Mouse (Mus musculus) kidney, postnatal 25 days (tissue): ENCODE measurements around the gene Atf6b.

ENCODE experiments used
- DNase-seq, 2 experiments: peaks; one replicate each; pipeline ENCODE4 v3.0.0; 2021; ENCODE audit warnings: mixed read lengths in 2 of 2

The Atf6b gene

DNA sequence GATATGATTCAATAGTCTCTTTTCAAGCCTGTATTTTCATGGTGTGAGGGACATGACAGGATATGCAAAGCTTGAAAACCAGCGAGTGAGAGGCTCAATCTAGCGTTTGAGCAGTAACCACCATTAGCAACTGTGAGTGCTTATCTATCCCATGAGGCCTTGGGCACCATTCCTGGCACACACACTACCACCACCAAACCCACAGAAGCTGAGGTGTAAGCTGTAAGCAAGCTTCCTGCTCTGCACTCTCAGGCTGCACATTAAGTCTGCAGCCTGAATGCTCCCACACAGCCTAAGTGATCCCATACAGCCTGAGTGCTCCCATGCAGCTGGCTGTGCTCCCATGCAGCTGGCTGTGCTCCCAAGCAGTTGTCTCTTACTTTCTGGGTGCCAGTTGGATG is 53.7 kb downstream of the Atf6b start:
- no peak for DNase-seq
